Mouse (Mus musculus) forebrain, embryonic 16.5 days (tissue): ENCODE results near the gene Nrxn1. TPM values are rescaled to one million over a fixed set of nuclear protein-coding genes. Genes with fewer than 3 reads are reported as not detected.
A peak's percentile ranks its signal among the peaks of the same experiment; 100 is the strongest.
"Not testable (repeated sequence)": the region's sequence is repeated elsewhere in the genome, so short reads cannot be mapped to it uniquely, and the experiment has no call there.

Experiments
- ATAC-seq: fragments of 200-750 bp; cut with Nextera tagmentation; 2 replicates; pipeline ENCODE4 v1.8.0; 2017; ENCODE audit warnings: mild to moderate bottlenecking, moderate library complexity
- H3K27ac ChIP-seq: fragments of 300-500 bp; sonication (generic); 2 replicates; pipeline ENCODE4 v1.5.1; 2014; ENCODE audit warnings: low read length, control low read depth
- H3K27me3 ChIP-seq: fragments of 300-500 bp; sonication (generic); replicated peaks from 2 replicates; pipeline ENCODE4 v1.6.1; 2014; ENCODE audit warnings: low read length; ENCODE audit not compliant: control insufficient read depth, insufficient read depth
- H3K36me3 ChIP-seq: fragments of 300-500 bp; sonication (generic); 2 replicates; pipeline ENCODE4 v1.6.1; 2014; ENCODE audit not compliant: control insufficient read depth, insufficient read depth
- H3K4me1 ChIP-seq: fragments of 300-500 bp; sonication (generic); replicated peaks from 2 replicates; pipeline ENCODE4 v1.6.1; 2014; ENCODE audit warnings: low read length; ENCODE audit not compliant: control insufficient read depth, insufficient read depth
- H3K4me2 ChIP-seq: fragments of 300-500 bp; sonication (generic); 2 replicates; pipeline ENCODE4 v1.6.1; 2014; ENCODE audit warnings: mild to moderate bottlenecking, low read length, control low read depth
- H3K4me3 ChIP-seq: fragments of 300-500 bp; sonication (generic); replicated peaks from 2 replicates; pipeline ENCODE4 v1.5.1; 2014; ENCODE audit warnings: mild to moderate bottlenecking, low read length, control low read depth
- H3K9ac ChIP-seq: fragments of 300-500 bp; sonication (generic); replicated peaks from 2 replicates; pipeline ENCODE4 v1.6.1; 2014; ENCODE audit warnings: low read depth, low read length, control low read depth
- H3K9me3 ChIP-seq: fragments of 300-500 bp; sonication (generic); 2 replicates; pipeline ENCODE4 v1.6.1; 2016; ENCODE audit warnings: low read length; ENCODE audit not compliant: control insufficient read depth
- WGBS: fragments of 180-500 bp; shearing (Covaris S2); extraction: QIAGEN DNeasy Blood & Tissue Kit; methylation state at CpG from one replicate; pipeline ENCODE4 v1.1.7; 2014; 5-methylcytosine and 5-hydroxymethylcytosine counted together
- polyA plus RNA-seq: library from polyadenylated mRNA; unstranded; fragments of >200 nt; fragmentation: Nextera tagmentation; extraction: Ambion mirVana; gene quantifications from 2 replicates; pipeline ENCODE4 v1.2.1, GENCODE M21; 2015

Nrxn1 gene
- polyA plus RNA-seq, 1 experiment from 2014 or later = 198 TPM

GRCm38 (mm10) chr17:90271165-90271564 is 821.7 kb downstream of the Nrxn1 start:
- Histone ChIP-seq H3K36me3 (no peaks in the 10 kb centered on the region), H3K4me2 (no peak overlapping the region), H3K27ac (no peak overlapping the region), H3K4me3 (no peak overlapping the region), H3K9ac (no peak overlapping the region), H3K27me3 (no peaks in the 10 kb centered on the region), H3K9me3 (no peaks in the 10 kb centered on the region), H3K4me1 (no peaks in the 10 kb centered on the region)
- no peak for ATAC-seq
- 14% methylated on average over 4 of the region's 4 CpGs for WGBS

GRCm38 (mm10) chr17:90269143-90269542 is 823.7 kb downstream of the Nrxn1 start:
- no peaks in the 10 kb centered on the region for H3K36me3 ChIP-seq
- no peak overlapping the region for H3K4me2 ChIP-seq
- H3K9me3 ChIP-seq = no peaks in the 10 kb centered on the region
- H3K27ac ChIP-seq = no peak overlapping the region
- 77% methylated on average over 2 of the region's 2 CpGs for WGBS
- no peak overlapping the region for H3K9ac ChIP-seq
- no peak overlapping the region for H3K4me3 ChIP-seq
- no peaks in the 10 kb centered on the region for H3K4me1 ChIP-seq
- no peak for ATAC-seq
- H3K27me3 ChIP-seq = no peaks in the 10 kb centered on the region

GRCm38 (mm10) chr17:90253451-90254131 is 839.3 kb downstream of the Nrxn1 start:
- no peak overlapping the region for H3K4me3 ChIP-seq
- no peak overlapping the region for H3K27ac ChIP-seq
- H3K4me2 ChIP-seq = no peak overlapping the region
- no peaks in the 10 kb centered on the region for H3K27me3 ChIP-seq
- WGBS = 65% methylated on average over 5 of the region's 5 CpGs
- H3K9me3 ChIP-seq = no peaks in the 10 kb centered on the region
- H3K36me3 ChIP-seq = no peaks in the 10 kb centered on the region
- H3K4me1 ChIP-seq = no peaks in the 10 kb centered on the region; the same call in 1 of the 2 replicates
- H3K9ac ChIP-seq = no peak overlapping the region
- ATAC-seq = no peak

- Histone ChIP-seq H3K4me2 (no peak overlapping the region), H3K9ac (no peak overlapping the region), H3K27me3 (no peaks in the 10 kb centered on the region), H3K4me3 (no peak overlapping the region), H3K27ac (no peak overlapping the region), H3K36me3 (no peaks in the 10 kb centered on the region), H3K4me1 (peaks cover 4% of the 10 kb centered on the region), H3K9me3 (no peaks in the 10 kb centered on the region)
- peak; percentile 37; the same call in 1 of the 2 replicates for ATAC-seq
- 68% methylated on average over 1 of the region's 1 CpGs for WGBS
Observed at GRCm38 (mm10) chr17:90252196-90252595, 840.7 kb downstream of the Nrxn1 start.

- Histone ChIP-seq H3K4me1 (peaks cover 4% of the 10 kb centered on the region), H3K27ac (peak overlapping the region; percentile 39; the same call in 1 of the 2 replicates), H3K36me3 (no peaks in the 10 kb centered on the region), H3K9me3 (no peaks in the 10 kb centered on the region), H3K27me3 (no peaks in the 10 kb centered on the region), H3K4me2 (no peak overlapping the region), H3K4me3 (no peak overlapping the region), H3K9ac (no peak overlapping the region)
- ATAC-seq = peak; percentile 44; the same call in 1 of the 2 replicates
- 31% methylated on average over 7 of the region's 7 CpGs for WGBS
Observed at GRCm38 (mm10) chr17:90247071-90247849, 845.6 kb downstream of the Nrxn1 start.

- Histone ChIP-seq H3K27me3 (no peaks in the 10 kb centered on the region), H3K27ac (peak overlapping the region; percentile 60; the same call in 1 of the 2 replicates), H3K36me3 (no peaks in the 10 kb centered on the region), H3K9ac (no peak overlapping the region), H3K4me1 (peaks cover 4% of the 10 kb centered on the region), H3K4me2 (no peak overlapping the region), H3K9me3 (no peaks in the 10 kb centered on the region), H3K4me3 (no peak overlapping the region)
- ATAC-seq = no peak
- 24% methylated on average over 2 of the region's 2 CpGs for WGBS
Observed at GRCm38 (mm10) chr17:90244339-90244738, 848.5 kb downstream of the Nrxn1 start.

GRCm38 (mm10) chr17:90238964-90239363 is 853.9 kb downstream of the Nrxn1 start:
- Histone ChIP-seq H3K4me2 (no peak overlapping the region), H3K27me3 (no peaks in the 10 kb centered on the region), H3K4me3 (no peak overlapping the region), H3K27ac (no peak overlapping the region), H3K9me3 (no peaks in the 10 kb centered on the region), H3K9ac (no peak overlapping the region), H3K36me3 (no peaks in the 10 kb centered on the region), H3K4me1 (no peaks in the 10 kb centered on the region)
- 85% methylated on average over 3 of the region's 3 CpGs for WGBS
- no peak for ATAC-seq

- Histone ChIP-seq H3K27ac (no peak overlapping the region), H3K4me1 (no peaks in the 10 kb centered on the region), H3K9me3 (no peaks in the 10 kb centered on the region), H3K36me3 (no peaks in the 10 kb centered on the region), H3K4me2 (no peak overlapping the region), H3K4me3 (no peak overlapping the region), H3K9ac (no peak overlapping the region), H3K27me3 (no peaks in the 10 kb centered on the region)
- ATAC-seq = no peak
- 97% methylated on average over 2 of the region's 2 CpGs for WGBS
Observed at GRCm38 (mm10) chr17:90238517-90238916, 854.4 kb downstream of the Nrxn1 start.

- not testable (repeated sequence) for H3K4me1 ChIP-seq, H3K4me2 ChIP-seq, ATAC-seq, H3K36me3 ChIP-seq, H3K4me3 ChIP-seq, H3K9me3 ChIP-seq, H3K27me3 ChIP-seq, H3K27ac ChIP-seq, H3K9ac ChIP-seq
- 77% methylated on average over 1 of the region's 1 CpGs for WGBS
Observed at GRCm38 (mm10) chr17:90235674-90236073, 857.2 kb downstream of the Nrxn1 start.
